Mouse (Mus musculus) liver, embryonic 14.5 days (tissue): ENCODE data around the gene Nhsl2.

Source experiments
- CTCF ChIP-seq: IDR thresholded peaks from 2 replicates; pipeline ENCODE4 v1.5.1; 2016; ENCODE audit warnings: antibody characterized with exemption, low read depth, control low read depth
- EP300 ChIP-seq: IDR thresholded peaks from 2 replicates; pipeline ENCODE4 v1.6.1; 2016; ENCODE audit warnings: antibody characterized with exemption, low read depth

DNA sequence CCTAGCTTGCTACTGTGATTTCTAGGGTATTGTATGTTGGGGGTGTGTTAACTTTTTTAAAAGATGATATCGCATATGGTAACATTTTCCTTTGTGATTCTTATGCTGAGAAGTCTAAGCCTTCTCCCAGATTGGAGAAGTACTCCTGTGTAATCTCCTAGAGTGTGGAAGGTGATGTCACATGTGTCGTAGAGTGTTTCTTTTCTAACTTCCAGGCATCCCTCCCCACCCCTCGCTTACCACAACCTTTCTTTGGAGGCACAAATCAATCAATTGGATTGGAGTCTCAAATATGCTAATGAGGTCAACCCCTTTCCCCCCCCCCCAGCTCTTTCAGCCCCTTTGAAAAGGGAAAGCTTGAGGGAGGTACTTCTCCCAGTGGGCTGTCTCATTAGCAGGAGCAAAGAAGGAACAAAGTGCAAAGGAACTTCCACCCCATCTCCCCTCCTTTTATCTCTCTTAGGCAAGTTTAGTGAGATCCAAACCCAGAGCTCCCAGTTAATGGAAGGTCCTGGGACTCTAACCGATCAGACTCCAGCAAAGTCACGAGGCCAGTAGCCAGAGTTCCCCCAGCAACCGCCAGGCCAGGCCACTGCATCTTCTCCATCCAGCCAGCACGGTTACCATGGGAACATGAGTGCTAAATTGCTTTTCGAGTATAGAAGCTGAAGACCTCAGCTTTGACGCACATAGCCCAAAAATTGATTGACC is 137.6 kb downstream of the Nhsl2 start:
- TF ChIP-seq CTCF (no peak), EP300 (no peak)
